Mouse (Mus musculus) right cerebral cortex, adult 2 months (tissue): ENCODE data around the gene Cacna1b.
A peak's percentile ranks its signal among the peaks of the same experiment; 100 is the strongest.

Experiments used
- DNase-seq, 2 experiments: peaks; one replicate each; pipeline ENCODE4 v3.0.0; 2021 to 2022; ENCODE audit warnings: low spot score in 2 of 2

Cacna1b gene

DNA sequence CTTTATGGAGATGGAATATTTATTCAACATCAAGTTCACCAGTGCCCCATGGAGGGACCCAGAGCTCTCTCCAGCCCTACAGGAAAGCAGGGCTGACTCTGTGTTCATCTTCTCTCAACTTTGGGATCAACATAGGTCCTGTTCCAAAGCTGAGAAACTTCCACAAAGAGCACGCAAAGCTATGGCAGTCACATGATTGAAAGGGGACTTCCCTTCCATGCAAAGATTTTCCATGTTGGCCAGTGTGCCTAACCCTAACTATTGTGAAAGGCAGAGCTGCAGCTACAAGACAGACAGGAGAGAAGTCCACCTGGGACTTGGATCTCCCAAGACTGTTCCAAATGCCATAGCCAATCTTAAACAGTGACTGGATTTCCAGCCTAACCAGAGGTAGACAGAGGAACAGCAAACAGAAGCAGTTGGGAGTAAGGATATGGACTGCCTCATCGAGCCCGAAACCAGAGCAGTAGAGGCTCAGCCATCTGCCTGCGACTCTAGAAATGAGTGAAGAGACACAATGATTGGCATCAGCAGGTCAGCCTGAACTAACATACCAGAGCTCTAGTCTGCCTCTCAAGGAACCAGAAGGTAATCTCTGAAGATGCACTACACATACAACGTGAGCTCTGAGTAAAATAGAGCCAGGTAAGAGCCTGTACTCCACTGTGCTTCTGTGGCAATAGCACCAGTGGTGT, 116.4 kb downstream of the Cacna1b start:
- DNase-seq: no peak

DNA sequence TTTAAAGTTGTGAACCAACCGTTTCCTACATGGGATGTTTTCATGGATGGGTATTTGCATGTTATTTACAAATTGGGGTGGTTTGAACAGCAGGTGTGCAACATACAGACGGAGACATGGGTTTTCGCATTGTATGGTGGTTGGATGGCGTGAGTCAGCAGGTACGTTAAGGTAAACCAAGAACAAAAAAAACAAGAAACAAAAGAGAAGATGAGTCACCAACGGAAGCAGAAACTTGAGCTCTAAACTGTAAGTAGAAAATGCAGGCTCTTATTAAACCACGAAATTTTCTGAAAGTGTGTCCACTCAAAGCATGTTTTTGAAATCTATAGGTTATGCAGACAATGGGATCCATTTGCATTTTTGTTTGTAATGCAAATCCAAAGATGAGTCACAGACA, 120.1 kb downstream of the Cacna1b start:
- DNase-seq: no peak

DNA sequence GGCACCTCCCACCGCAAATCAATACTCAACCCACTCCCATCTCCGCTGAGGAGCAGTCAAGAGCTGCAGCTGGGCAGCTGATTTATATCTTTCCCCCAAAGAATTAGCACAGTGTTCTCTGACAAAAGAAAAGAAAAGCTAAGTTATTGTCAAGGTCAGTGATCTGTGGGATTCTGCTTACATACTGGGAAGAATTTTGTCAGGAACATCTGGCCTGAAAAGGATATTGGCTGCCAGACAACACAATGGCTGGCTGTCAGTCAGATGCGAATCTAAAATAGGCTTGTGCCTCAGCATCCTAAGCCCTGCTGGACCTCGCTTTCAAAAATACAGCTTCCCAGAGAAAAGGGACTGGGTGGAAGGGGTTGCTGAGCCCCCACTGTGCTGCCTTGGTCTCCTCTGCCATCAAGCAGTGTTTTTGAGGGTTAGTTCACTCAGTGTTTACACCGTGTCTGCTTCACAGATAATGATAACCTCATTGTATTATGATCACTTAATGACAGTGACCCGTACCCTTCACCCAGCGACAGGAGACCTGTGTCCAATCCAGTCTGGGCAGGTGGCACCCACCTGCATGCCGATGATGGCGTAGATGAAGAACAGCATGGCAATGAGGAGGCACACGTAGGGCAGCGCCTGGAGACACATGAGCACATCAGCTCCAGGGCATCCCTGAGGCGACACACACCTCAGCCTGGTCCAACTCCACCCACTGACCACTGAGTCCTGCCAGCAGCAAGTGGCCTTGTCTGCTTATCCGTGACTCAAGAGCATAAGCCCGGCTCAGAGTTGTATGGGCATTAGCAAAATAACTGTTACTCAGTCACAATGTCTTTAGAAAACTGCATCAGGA, 124.6 kb downstream of the Cacna1b start:
- no peak for DNase-seq

DNA sequence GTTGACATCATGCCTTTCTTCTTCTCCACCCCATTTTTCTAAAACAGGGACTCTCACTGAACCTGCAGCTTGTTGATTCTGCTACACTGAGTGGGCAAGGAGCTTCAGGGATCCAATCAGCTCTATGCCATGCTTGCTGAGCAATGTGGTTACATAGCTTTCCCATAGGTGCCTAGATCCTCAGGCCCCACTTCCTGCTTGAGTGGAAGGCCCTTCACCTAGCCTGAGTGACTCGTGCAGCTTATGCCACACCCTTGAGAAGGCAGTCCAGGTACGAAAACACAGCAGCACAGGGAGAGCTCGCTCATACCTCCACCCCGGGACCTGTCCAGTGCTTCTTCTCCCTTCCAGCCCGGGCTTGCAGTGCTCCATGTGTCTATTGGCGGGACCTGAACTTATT, 129.3 kb downstream of the Cacna1b start:
- no peak for DNase-seq

DNA sequence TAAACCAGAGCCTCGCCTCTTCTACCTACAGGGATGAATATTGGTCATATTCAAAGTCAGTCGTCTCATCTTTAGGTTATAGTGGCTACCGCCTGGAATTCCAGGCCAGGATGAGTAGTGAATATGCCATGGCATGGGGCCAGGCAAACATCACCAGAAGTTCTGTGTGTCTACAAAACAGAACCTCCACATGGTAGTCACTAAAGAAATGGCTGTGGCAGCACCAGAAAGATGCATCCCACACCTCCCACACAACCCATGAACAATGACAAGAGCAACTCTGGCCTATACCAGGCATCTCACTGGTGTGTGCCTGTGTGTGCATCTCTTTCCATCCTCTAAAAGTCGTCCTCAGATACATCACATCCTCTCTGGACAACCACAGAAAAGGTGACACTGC, 145.8 kb downstream of the Cacna1b start:
- peak; percentile 44 to 48 for DNase-seq

DNA sequence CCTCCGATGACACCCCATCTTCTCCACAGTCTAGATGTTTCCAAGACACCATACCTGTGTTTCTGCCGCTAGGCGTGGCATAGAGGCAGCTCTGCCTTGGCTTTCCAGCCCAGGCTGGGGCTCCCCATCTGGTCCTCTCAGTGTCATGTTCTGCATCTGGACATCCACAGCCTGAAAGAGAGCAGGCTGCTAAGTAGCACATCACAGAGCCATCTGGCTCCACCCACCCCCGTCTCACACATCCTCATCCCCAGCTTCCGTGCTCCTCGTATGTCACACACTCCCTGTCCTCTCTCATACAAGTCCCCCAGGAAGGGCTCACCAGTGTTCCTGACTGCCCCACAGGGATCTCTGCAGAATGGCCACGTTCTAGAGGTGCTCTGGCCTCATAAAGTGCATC, 153.2 kb downstream of the Cacna1b start:
- DNase-seq: peak; percentile 57 to 63

DNA sequence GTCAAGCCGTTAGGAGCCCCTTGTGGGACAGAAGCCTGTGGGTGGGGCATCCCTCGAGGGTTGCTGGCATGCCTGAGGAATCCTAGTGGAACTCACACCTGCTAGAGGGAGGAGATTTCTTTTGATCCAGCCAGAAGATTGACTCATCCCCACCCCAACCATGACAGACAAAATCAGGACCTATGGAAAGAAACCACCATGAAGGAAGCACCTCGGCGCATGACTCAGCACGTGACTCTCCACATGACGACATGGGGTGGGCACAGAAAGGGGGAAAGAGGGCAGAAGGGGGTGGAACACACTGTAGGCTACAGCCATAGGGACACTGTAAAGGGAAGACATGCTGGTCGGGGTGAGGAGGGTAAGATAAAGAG, 154.2 kb downstream of the Cacna1b start:
- no peak for DNase-seq

DNA sequence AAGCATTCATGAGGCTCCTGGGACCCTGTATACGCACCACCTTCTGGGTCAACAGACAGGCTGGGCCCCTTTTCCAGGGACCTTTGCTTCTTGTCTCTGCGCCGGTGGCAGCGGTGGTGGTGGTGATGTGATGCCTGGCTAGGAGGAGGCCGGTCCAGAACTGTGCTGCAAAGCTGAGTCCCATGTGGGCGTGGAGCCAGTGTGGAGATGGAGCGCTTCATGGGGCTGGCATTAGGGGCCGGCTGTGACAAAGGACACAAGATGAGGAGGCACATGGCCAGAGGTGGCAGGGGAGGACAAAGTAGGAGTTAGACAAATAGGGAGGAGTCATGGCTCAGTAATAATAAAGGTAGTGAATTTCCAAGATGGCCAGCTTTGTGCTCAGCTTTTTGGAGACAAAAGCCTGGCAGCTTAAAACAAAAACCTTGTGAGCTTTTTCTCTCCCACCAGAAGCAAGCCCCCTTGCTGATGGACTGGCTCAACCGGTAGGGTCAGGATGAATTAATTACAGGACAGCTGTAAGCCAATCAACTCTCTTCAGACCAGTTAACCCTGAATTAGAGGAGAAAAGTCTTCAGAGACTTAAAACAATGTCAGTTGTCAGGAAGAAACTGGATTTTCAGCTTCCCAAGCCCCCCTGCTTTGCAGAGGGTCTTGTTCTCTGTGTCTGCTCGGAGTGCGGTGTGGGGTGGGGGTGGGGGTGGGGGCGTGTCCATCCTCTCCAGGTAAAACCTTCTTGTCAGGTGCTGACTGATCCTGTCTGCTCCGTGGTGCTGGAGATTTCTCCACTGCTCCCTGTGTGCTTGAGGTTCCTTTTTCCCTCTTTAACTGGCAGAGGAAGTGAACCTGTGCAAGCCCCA, 154.8 kb downstream of the Cacna1b start:
- DNase-seq: no peak

DNA sequence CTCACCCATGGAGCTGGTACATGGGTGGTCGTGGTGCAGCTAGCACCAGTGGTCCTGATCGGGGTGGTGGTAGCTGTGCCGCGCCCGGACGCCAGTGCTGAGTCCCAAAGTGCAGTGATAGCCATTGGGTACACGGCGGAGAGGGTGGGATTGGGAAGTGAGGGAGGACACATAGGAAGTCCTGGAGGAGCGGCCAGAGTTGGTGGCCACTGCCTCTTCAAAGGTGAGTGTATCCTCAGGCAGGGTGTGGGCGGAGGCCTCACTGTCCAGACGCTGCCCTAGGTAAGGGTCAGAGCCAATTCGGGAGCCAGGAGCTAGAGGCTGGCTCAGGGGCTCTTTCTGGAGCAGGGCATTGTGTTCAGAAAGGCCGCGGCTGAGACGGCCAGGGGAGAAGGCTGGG, 156.4 kb downstream of the Cacna1b start:
- no peak for DNase-seq

DNA sequence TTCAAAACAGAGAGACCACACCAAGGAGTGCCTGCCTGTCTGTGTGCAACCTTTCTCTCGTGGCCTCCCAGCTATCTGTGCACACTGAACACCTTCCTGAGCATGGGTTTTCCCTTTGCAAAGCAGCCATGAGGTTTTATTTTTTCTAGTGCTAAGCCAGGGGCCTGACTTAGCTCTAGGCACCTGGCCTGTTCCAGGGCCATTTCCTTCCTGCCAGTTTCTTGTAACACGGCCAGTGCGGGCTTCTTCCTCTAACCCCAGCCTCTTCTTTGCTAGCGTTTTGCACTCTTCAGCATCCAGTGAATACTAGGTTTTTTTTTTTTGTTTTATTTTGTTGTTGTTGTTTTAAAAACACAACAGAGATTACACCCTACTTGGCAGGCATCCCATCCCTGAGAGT, 157.9 kb downstream of the Cacna1b start:
- no peak for DNase-seq

DNA sequence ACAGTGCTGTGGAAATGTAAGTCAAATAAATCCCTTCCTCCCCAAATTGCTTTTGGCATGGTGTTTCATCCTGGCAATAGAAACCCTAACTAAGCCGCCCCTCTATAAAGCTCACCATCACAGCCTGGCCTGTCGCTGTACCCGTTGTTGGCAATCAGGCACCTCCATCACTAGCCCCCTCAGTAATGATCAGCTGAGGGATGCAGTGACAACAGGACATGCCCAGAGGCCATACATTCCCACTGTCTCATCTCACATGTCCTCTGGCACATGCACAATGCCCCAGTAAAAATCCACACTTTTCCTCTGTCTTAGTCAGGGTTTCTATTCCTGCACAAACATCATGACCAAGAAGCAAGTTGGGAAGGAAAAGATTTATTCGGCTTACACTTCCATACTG, 173.5 kb downstream of the Cacna1b start:
- no peak for DNase-seq

DNA sequence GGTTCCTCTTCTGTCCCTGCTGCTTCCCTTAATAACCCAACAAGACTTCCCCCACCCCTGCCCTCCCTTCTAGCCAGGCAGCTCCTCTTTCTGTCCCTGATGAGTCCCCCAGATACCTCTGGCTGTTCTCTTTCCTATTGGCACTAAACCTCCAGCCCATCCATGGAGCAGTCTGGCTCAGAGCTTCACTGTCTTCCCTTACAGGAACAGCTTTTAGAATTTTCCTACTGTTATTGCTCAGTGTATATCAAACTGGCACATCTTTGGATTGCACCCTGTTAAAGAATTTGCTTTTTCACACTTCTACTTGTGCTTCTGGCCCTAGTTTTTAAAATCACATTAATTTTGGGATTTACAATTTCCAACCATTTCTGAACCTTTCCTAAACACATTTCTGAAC, 175.0 kb downstream of the Cacna1b start:
- DNase-seq: no peak

DNA sequence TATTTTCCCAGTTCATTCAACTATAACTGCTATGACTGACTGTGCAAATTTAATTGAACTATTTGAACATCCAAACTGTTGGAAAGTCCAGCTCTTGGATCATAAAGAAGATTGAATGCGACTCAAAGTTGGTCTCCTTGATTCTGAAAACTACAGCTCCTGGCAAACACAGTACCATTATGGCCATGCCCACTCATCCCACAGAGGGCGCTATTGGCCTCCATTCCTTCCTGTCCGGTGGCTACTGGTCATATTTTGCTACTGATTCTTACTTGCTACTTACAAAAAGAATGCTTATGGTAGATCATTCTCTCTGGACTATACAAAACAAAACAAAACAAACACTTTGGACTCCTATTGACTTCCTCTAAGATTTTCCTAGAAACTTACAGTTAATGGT, 188.3 kb downstream of the Cacna1b start:
- peak; percentile 77 to 82 for DNase-seq

DNA sequence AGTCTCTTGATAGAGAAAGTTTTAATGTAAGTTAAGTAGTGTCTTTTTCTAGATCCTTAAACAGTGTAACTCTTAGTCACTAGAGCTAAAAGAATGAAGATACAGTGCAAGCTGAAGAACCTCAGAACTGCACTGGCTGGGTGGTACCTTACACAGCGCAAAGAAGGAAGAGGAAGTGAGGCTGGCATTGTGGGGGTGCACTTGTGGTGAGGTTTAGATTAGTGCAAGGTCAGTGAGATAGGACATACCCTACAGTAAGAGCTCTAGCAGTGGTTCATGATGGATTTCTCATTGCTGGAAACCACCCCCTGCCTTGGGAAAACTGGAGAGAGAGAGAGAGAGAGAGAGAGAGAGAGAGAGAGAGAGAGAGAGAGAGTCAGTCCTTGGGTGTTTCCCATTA, 192.0 kb downstream of the Cacna1b start:
- no peak for DNase-seq

DNA sequence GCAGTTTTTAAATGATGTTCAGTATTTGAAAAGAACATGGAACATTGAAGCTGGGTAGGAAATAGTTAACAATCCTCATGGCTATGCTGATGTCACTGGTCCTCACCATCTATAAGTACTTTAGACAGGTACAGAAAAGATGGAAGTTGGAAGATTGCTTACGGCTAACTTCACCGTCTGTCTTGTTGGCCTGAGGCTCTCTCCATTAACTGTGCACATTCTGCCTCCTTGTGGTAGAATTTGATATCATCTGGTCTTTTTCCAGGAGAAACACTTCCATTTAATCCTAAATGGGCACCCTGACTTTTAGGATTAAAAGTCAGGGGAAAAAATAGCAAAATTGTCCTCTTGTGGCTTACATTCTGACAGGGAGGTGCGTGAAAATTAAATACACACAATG, 194.4 kb downstream of the Cacna1b start:
- DNase-seq: peak; percentile 35 to 60

DNA sequence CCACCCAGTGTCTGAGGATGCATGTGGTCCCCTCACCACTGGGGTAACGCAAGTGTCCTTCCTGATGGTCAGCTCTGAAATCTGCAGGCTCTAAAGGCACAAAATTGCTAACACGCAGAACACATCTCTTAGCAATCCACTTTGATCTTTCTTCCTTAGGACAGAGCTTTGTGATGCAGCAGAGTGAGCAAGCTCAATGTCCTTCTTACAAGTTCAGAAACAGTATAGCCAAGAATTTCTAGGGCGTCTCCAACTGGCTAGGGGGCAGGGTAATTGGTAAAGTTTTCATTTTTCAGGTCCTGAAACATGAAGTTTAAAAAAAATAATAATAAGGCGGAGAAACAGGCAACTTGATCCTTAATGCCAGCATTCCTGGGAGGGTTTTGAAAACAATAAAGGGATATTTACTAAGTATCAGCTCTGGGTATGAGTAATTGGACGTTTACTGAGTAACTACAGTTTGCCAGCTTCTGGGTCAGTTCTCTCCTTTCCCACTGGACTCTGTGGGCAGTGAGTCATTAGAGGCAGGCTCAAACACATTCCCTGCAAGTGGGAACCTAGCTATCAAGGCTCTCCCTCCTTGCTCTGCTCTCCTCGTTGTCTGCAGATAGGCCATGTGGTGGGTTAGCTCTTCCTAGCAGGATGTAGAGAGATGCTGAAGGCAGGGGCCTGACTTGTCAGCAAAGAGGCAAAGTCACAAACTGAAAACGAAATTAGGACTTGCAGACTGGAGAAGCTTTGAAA, 200.2 kb downstream of the Cacna1b start:
- DNase-seq: no peak

DNA sequence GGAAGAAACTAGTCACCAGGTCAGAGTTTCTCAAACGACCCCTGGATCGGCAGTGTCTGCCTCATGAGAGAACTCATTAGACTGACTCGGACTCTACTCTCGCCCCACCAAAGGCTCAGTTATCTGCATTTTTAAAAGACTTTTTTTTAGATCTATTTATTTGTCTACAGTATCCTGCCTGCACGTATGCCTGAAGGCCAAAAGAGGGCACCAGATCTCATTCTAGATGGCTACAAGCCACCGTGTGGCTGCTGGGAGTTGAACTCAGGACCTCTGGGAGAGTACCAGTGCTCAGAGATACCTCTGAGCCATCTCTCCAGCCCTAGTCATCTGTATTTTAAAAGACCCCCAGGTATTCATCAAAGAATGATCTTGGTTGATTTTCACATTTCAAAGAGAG, 201.0 kb downstream of the Cacna1b start:
- DNase-seq: no peak

DNA sequence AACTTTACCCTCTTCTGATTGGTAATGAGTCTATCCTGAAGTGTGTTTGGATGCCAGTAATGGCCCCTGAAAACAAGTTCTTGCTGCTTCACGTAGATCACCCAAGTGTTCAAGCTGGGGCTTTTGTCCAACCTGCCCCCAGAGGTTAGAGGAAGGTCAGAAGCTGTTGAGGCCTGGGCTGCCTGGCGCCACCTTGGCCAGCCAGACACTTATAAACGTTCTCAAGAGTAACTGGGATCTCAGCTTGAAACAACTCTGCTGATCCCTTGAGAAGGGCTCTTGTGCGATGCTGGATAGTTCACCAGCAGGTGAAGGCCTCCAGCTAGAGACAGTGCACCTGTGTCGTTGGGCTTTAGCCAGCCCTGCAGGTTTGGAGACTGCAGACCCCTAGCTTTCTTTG, 202.8 kb downstream of the Cacna1b start:
- no peak for DNase-seq

DNA sequence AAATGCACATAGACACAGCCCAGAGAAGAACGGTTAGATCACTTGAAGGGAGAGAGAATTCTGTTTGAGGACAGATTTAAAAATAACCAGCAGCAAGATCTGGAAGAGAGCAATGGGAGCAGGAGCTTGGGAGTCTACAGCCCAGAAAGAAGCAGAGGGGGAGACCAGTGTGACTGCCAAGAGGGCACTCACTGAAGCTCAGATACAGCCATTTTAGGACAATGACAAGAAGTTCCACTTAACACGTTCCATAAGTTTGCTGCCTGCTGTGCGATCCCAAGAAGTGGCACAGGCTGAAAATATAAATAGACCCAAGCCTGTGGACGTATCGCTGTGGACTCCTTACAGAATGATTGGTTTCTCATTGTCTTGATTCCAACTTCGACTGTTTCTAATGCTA, 206.6 kb downstream of the Cacna1b start:
- DNase-seq: no peak

DNA sequence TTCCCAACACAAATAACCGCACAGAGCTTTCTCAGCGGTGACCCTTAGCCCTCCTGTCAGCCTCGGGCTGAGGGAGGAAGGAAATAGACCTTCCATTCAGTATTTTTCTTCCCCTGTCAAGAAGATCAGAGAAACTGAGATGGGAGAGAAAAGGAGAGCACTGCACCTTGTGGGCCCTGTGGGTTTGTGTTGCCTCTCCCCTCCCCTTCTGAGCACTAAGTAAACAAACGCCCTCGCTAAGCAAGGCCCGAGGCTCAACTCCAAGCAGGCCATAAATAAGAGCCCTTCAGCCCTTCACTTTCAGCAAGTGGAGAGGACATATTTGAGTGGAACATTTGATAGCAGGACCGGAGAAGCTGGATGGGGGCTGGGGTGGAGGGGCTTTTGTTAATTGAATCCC, 209.0 kb downstream of the Cacna1b start:
- no peak for DNase-seq
